In the genomic region with DNA sequence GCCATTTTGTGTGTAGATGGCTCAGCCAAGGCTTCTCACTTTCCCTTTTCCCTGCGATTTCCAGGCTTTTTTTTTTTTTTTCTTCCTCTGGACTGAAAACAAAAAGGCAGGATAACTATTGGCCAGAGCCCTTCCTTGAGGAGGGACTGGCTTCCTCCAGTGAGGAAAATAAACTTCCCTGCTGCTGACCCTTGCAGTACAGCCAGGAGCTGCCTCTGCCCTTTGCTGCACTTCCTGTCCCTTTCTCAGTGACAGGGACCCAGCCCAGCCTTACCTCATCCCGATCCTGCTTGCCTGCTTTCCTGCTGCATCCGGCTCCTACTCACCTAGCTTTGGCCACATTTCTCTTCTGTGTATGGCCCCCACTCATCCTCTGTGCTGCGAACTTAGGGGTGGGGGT, we compare ENCODE assay signal across 15 mouse cellular contexts.
DNase-seq lines count a peak whose midpoint lies in the region; ATAC-seq and TF ChIP-seq lines count a peak whose summit lies in the region.
"Had no signal": no experiment of that assay in that cellular context is flagged by ENCODE, and none has a peak within 500 bp of the region (broad histone marks: within the 10 kb centered on the region; RNA-seq: fewer than 3 reads in every experiment).

No protein-coding gene starts in this region.

- no peak overlapping the region for H3K9ac ChIP-seq in kidney, embryonic 14.5 days (ENCODE audit: low read depth, low read length)
- no peak overlapping the region for H3K9ac ChIP-seq in lung, postnatal 0 days (replicated peaks; ENCODE audit: low read depth)
- H3K9ac ChIP-seq: embryonic facial prominence, embryonic 12.5 days; neural tube, embryonic 15.5 days had no signal

- H3K9me3 ChIP-seq in kidney, embryonic 14.5 days (ENCODE audit: control insufficient read depth, low read length) = no peaks in the 10 kb centered on the region
- no peaks in the 10 kb centered on the region for H3K9me3 ChIP-seq in lung, postnatal 0 days (ENCODE audit: low read length)
- H3K9me3 ChIP-seq: embryonic facial prominence, embryonic 12.5 days; neural tube, embryonic 15.5 days had no signal

- H3K36me3 ChIP-seq in kidney, embryonic 14.5 days (ENCODE audit: control insufficient read depth, insufficient read depth, low read length) = no peaks in the 10 kb centered on the region
- no peaks in the 10 kb centered on the region for H3K36me3 ChIP-seq in lung, postnatal 0 days (ENCODE audit: insufficient read depth, low read length)
- H3K36me3 ChIP-seq: embryonic facial prominence, embryonic 12.5 days; neural tube, embryonic 15.5 days had no signal

- ATAC-seq in kidney, embryonic 14.5 days (ENCODE audit: low FRiP score, low TSS enrichment) = no peak
- peak; percentile 87 for ATAC-seq in lung, postnatal 0 days
- ATAC-seq in monocyte, adult 5-6 weeks (replicated peaks; ENCODE audit: insufficient number of reproducible peaks, low FRiP score, low TSS enrichment, poor library complexity, severe bottlenecking) = no peak
- ATAC-seq: forebrain, embryonic 16.5 days had no signal

- 30% methylated on average over 4 of the region's 4 CpGs for WGBS in kidney, embryonic 14.5 days
- WGBS in lung, postnatal 0 days = 36% methylated on average over 4 of the region's 4 CpGs

- H3K4me2 ChIP-seq in kidney, embryonic 14.5 days (replicated peaks; ENCODE audit: low read depth, low read length) = no peak overlapping the region
- H3K4me2 ChIP-seq in lung, postnatal 0 days (replicated peaks; ENCODE audit: low read depth, low read length) = no peak overlapping the region
- H3K4me2 ChIP-seq: embryonic facial prominence, embryonic 12.5 days; neural tube, embryonic 15.5 days had no signal

- H3K4me1 ChIP-seq in kidney, embryonic 14.5 days (ENCODE audit: control insufficient read depth, insufficient read depth, low read length) = peaks cover 30% of the 10 kb centered on the region
- H3K4me1 ChIP-seq in lung, postnatal 0 days (ENCODE audit: insufficient read depth, low read depth, low read length) = peaks cover 7% of the 10 kb centered on the region; the same call in 1 of the 2 replicates

- no peak for TF ChIP-seq CTCF in lung, postnatal 0 days (IDR thresholded peaks at IDR 0.05)

- peak; percentile 58 for DNase-seq in kidney, adult 11 months
- DNase-seq in heart, adult 8-10 months (ENCODE audit: low spot score) = peak; percentile 68
- DNase-seq in heart, postnatal 4 days = peak; percentile 43
- DNase-seq in lung, postnatal 0 days (ENCODE audit: low spot score) = peak; percentile 61
- no peak for DNase-seq in right cerebral cortex, postnatal 4 days
- no peak for DNase-seq in thymus, postnatal 25 days
- DNase-seq: left cerebral cortex, postnatal 4 days; midbrain, embryonic 14.5 days; thymus, postnatal 14 days had no signal

- no peaks in the 10 kb centered on the region for H3K27me3 ChIP-seq in kidney, embryonic 14.5 days (ENCODE audit: control insufficient read depth, insufficient read depth, low read length)
- no peaks in the 10 kb centered on the region for H3K27me3 ChIP-seq in lung, postnatal 0 days (replicated peaks; ENCODE audit: insufficient read depth, low read length)
- H3K27me3 ChIP-seq: CH12.LX; embryonic facial prominence, embryonic 12.5 days; neural tube, embryonic 15.5 days had no signal

- TF ChIP-seq EP300 in lung, postnatal 0 days (IDR thresholded peaks at IDR 0.05) = peak; percentile 67

- H3K4me3 ChIP-seq in kidney, embryonic 14.5 days (ENCODE audit: low read length) = no peak overlapping the region
- no peak overlapping the region for H3K4me3 ChIP-seq in lung, postnatal 0 days (ENCODE audit: low read depth, low read length)
- H3K4me3 ChIP-seq: embryonic facial prominence, embryonic 12.5 days; neural tube, embryonic 15.5 days had no signal

- no peak overlapping the region; the same call in 1 of the 2 replicates for H3K27ac ChIP-seq in kidney, embryonic 14.5 days (ENCODE audit: low read depth, low read length)
- no peak overlapping the region for H3K27ac ChIP-seq in lung, postnatal 0 days (ENCODE audit: low read length)
- H3K27ac ChIP-seq: embryonic facial prominence, embryonic 12.5 days; neural tube, embryonic 15.5 days had no signal

Comparison
In these comparisons a context has a peak if more than half of its experiments do, and no peak if none do; other contexts are left out.
1. DNase-seq: peak in kidney, adult 11 months (single experiment), heart, adult 8-10 months (single experiment), heart, postnatal 4 days (single experiment) and lung, postnatal 0 days (single experiment); none in right cerebral cortex, postnatal 4 days (single experiment) and thymus, postnatal 25 days (single experiment).